Mouse (Mus musculus) telencephalon, adult 2 months (tissue): Measurements from ENCODE around the gene Card9.
A peak's percentile ranks its signal among the peaks of the same experiment; 100 is the strongest.

Source experiments
- DNase-seq: peaks from one replicate; pipeline ENCODE4 v3.0.0-alpha.2; 2011; ENCODE audit warnings: low read depth, low spot score

Card9 gene

DNA sequence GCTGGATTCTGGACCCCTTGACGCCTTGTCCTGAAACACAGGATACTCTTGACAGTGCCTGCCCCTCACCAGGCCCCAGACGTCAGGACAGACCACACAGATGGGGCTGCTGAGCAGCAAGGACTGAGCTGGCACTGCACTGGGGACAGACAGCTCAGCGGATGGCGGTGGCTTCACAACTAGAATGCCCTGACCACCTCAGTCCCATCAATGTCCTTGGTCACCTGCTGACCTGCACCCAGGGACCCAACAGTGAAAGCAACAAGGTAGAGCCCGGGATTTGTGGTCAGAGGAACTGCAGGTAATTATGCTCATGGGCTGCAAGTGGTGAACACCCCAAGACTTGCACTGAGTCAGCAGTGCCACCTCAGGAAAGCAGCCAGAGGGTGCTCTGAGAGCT, 2.3 kb upstream of the Card9 start:
- no peak for DNase-seq

DNA sequence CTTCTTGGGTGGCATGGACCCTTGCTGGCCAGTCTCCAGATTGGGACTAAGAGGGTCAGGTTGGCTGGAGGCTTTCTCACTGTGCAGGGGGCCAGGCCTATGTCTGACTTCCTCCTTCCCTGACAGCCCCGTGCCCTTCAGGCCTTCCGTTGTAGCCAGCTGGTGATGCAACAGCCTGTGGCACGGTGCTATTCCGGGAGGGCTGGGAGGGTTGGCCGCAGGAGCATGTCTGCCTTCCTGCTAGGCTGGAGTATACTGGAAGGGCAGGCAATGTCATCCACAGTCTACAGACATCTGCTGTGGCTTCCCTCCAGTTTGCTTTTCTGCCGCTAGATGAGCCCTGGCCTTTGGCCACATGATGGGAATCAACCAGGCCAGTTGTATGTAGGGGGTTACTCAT, 735 bp downstream of the Card9 start:
- no peak for DNase-seq

DNA sequence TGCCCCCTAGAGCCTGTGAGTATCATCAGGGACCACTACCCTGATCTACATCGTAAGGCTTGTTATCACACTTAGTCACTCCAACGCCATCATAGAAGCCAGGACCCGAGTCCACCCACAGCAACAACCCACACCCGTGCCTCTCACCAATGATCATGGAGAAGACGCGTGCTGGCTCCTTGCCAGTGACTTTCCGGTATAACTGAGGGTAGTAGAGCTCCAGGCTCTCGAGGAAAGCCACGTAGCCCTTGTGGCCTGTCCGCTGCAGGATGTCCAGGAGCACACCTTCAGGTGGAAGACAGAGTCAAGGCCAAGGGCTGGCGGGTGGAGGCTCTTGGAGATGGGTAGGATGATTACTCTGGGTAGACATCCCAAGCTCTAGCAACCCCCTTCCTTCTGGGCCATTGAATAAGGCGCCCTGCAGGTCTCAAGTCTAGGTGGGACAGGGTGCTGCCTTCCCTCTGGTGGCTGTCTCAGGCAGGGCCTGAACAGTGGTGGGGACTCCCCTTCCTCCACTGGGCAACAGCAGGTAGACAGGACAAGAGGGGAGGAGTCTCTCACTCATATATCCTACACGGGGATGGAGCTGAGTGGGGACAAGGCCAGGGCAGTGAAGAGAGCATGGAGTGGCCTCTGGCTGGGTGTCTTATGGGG, 1.9 kb downstream of the Card9 start:
- no peak for DNase-seq

DNA sequence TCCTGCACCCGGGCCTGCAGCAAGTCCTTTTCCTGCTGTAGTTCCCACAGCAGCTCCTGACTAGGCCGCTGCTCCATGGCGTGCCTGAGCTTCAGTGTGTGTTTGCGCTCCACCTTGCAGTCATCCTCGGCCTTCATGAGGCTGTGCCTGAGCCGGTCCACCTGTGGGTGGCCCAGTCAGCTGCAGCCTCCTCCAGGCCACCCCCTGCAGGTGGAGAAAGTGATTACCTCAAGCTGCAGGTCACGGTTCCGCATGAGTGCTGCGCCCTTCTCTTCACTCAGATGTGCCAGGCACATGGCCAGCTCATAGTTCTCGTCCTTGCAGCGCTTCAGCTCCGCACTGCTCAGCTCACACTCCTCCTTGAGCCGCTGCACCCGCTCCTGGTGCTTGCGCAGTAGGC, 3.2 kb downstream of the Card9 start:
- DNase-seq, result no peak

DNA sequence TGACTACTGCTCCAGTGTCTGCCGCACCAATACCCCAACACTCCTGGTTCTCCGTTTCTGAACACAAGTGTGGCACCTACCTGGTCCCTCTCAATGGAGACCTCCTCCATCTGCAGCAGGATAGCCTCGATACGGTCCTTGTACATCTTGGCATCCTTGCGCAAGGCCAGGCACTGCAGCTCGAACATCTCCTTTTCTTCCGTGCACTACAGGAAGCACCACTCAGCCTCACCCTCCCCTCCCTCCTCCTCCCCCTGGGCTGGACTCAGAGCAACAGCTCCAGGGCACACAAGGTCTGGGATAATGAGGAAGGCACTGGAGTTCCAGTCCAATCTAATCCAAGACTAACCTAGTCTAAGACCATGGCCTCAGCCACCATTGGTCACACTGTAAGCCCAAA, 4.0 kb downstream of the Card9 start:
- DNase-seq, result no peak

DNA sequence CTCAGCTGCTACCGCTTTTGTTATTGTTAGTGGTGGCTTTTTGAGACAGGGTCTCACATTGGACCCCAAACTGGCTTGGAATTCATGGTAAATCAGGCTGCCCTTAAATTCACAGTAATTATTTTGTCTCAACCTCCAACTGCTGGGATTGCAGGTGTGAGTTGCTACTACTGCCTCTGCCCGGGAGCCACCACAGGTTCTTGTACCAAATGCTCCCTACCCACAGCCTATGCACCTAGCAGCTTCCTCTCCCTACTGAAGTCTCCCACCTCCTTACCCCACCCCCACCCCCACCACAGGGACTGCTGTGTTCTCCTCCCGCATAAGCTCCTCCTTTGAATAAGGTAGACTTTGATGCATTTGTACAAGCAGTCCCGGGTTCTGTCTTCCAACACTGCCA, 4.5 kb downstream of the Card9 start:
- DNase-seq, result no peak

DNA sequence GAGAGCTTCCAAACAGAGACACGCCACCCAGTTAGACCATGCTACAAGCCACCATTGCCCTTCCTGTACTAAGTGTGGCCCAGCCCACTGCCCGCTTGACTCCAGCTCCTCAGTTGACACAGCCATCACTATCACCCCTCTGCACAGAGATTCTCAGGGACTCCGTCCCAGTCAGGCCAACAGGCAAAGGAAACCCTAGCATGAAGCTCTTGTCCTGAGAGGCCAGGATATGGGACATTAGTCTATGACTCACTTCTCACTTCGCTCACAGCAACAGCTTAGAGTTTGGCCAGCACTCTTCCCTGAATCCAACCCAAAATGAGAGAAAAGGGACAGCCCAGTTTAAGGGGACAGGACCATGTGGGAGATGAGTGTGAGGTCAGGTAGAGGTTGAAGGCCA, 6.3 kb downstream of the Card9 start:
- DNase-seq, result no peak

DNA sequence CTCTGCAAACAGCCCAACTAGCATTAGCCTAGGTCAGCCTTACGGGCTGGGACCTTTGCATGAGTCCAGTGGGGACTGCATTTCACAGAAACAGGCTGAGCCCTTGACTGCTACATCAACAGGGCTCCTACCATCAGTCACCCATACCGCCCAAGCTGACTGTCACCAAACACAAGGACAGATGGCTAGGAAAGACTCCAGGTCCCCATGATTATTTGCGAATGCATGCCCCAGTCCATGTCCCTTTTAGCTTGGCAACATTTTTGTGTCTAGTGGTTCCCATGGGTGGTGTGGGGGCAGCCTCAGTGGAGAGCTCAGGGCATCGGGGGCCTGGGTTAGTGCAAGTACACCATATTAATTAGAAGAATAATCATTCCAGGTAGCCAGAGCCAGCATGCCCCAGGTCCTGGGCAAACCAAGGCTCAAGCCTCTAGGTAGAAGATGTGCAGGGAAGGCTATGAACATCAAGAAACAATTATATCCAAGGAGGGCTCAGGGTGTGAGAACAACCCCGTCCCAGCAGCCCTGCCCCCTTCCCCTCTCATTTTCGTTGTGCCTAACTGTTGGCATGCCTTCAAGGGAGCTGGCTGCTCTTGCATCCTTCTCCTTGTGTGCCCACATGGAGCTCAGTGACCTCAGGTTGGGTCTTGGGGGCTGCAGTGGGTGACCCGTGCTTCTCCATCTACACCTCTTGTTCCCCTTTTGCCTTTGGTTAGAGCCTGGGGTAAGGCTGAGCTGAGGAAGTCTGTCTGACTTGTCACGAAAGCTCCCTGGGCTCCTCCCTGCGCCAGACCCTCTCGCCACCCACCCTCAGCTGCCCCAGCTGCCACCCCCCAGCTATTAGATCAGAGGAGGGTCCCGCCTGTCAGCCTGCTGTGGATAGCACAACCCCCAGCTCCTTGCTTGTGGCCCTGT, 7.4 kb downstream of the Card9 start:
- no peak for DNase-seq

DNA sequence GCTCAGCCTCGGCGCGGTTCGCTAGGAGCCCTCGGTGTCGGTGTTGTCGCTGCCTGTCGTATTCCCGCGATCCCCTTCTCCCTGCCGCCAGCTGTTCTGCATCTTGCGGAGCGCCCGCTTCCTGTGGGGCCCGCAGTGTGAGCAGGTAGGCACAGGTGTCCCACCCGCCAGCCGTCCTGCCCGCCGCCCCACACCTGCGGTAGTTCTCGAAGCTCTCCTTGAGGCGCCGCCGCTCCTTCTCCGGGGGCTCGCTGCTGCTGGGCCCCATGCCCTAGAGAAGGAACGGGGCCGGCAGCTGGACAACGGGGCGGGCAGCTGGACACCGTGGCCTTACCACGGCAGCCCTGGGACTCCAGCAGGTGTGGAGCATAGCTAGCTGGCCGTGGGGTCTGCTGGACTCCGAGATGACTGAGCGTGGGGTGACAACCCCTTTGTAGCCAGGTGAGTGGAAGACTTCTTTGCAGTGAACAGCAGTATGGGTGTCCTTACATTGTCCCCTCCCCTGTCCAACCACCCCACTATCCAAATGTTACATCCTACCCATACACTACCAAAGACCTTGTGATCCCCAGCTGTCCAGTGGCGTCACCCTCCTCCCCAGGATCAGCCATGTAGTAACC, 8.3 kb downstream of the Card9 start:
- DNase-seq, result no peak

DNA sequence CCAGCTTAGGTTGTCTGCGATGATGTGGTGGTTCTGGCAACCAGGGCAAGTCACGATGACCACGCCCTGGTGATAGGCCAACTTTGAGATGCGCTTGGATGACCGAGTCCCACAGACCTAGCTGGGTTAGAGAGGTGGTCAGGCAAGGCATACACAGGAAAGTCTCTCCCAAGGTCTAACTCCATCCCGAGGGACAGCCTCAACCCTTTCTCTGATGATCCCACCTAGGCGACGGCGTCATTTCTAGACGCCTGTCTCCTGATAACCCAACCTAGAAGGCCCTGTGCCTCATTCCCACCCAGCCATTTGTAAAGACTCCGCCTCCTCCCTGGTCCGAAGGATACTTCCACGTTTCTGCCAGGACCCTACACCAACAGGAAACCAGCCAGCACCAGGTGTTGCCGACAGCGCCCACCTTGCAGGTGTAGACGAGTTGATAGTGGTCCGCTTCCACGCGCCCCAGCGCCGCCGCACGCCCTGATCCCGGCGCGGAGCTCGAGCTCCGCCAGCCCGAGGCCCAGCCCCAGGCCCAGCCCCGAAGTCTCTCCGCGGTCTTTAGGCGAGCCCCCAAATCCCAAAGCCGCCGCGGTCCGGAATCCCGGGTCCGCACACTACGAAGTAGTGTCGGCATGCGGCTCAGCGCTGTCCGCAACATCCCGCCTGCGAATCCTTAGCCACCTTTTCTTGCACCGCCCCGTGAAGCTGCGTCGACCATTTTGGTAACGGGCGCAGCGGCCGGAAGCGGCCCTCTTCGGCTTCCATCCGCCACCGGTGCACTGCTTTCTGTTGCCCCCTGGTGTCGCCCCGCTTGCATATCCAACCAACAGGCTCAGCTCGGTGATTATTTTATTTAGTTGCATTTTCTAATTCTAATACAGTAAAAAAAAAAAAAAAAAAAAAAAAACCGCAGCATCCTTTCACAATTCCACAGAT, 9.1 kb downstream of the Card9 start, which contains the start of gene Dnlz:
Dnlz (minus strand) TSS at position 753 of the 933 bp plus-strand sequence.
- peak; percentile 93 for DNase-seq

DNA sequence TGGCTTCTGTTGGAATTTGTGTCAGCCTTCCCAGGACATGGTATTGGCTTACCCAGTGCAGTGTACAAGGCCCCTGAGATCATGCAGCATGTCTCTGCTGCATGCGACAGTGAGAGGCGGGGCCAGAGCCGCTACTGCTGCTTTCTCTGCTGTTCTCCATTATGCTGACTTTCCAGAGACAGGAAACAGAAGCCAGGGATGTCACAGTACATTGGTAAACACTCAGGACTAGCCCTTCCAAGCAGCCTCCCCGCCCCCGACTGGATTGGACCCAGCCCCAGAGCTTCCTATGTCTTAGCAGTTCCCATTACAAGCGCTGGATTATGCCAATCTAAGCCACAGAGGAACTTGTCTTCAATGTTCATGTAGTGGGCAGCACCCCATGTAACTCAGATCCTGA, 12.5 kb downstream of the Card9 start:
- DNase-seq, result no peak

DNA sequence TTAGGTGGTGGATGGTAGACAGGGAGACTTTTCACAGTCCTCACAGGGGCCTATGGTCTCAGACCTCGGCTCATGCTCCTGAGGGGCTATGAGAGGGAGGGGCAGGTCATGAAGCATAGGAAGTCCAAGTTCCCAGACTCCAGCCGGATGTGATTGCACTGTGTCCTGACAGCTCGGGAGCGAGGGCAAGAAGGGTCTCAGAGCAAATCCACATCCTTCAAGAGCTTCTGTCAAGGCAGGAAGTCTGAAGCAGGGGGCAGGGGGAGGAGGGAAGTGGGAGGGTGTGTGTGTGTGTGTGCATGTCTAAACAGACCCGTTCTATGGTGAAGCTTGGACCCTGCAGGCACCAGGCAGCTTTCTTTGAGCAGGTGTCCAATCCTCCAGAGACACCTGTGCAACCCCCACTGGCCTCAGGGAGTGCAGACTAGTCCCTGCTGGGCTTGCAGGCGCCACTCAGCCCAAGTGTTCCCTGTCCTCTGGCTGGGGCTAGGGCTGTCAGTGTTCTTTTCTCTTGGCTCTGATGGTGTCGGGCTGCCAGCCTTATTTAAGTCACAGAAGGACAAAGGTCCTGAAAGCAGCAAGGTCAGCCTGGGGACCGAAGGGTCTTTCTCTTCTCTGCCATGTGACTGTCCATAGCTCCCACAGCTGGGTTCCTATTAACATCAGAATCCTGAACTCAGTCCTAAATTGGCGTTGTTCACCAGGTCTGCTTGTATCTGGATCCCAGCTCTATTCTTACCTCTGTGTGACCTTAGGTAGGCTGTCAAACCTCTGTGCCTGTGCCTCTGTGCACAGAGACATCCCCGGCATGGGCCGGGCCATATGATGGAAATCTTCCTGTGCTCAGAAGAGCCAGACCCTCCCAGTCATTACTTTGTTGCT, 17.9 kb downstream of the Card9 start:
- DNase-seq, result no peak

DNA sequence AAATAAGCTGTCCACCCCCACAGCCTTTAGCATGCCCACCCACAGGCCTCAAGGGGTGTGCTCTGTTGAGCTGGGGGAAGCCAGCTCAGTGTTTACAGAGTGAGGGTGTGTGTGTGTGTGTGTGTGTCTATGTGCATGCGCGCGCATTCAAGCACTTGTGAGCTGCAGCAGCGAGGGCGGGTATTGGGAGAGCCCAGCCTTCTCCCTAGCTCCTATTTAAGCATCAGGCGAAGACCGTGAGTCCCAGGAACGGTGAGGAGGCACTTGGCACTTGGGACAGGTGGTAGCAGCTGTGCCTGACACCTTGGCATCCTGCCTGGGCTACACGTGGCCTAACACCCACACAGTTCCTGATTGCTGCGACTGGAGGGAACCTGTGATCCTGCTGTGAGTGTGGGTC, 18.7 kb downstream of the Card9 start:
- DNase-seq, result peak; percentile 90

DNA sequence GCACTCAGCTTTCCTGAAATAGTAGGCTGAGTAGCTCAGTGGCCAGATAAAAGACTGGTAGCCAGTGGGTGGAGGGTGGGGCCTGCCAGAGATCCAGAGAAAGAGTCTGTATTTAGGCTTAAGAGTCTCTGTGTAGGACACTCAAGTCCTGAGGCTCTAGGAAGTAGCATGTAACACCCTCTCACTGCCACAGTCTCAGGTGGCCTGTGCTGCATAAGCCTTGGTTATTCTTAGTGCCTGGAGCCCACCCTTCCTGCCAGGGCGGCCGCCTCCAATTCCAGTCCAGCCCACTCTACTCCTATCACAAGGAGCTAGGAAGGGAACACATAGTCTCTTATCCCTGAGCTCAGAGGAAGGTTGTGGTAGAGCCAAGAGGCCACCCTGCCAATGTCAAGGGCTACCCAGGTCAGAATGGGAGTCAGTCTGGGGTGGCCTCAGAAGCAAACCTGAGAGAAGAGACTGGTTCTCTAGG, 19.2 kb downstream of the Card9 start:
- DNase-seq, result no peak

DNA sequence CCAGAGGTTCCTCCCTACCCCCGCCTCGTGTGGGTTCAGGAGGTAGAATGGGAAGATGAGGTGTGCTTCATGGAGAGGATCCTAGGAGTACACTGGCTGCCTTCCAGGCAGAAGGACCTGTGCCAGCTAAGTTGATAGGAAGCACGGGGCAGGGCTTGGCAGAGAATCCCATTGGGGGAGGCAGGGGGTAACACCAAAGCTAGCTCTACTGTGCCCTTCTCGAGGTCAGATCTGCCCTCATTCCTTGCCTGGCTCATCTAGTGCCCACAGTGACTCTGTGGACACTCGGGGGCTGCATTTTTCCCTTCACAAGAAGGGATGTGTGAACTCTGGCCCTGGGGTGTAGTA, 21.5 kb downstream of the Card9 start:
- DNase-seq, result no peak

DNA sequence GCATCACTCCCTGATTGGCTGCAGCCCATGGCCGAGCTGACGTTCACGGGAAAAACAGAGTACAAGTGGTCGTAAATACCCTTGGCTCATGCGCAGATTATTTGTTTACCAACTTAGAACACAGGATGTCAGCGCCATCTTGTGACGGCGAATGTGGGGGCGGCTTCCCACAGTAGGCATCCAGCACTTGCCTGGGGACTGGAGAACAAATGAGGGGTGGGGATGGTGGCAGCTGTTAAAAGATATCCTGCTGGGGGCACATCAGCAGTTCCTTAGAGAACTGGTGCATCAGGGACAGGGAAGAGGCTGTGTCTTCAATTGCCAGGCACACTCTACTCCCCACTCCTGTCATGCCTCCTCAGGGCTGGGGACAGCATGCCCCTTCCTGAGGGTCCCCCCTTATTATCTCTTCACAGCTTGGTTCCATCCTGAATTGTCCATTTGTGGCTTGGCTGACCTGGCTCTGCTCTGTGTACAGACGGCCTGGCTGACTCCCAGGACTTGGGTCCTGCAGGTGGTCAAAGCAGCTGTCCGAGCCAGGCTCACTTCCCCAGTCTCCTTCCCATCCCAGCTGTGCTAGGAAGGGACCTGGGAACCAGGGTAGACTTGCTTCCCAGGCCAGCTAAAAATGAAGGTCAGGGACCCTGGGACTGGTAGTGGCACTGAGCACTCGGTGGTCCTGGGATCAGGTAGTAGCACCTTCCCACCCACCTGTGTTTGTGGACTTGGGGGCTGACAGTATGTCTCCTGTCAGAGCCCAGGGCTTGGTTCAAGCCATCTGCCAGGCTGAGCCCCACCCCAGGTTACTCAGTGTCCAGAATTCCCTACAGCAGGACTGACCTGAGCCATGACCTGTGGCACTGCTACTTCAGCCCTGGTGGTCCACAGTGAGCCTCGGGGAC, 22.2 kb downstream of the Card9 start:
- DNase-seq, result no peak

DNA sequence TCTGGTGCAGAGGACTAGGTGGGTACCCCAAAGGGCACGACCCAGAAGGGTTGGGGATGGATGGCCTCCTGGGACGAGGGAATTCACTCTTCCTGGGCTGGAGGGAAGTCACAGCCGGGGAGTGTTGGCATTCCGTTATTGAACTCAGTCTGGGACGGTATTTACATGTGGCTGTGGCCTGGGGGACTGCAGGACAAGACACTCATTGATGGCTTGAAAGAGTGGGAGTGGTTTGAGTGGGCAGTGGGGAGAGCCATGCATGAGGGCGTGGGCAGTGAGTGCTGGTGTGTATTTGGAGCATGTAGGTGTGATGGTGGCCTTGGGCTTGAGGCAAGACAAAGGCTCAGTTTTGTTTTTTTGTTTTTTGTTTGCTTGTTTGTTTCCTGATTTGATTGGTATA, 30.0 kb downstream of the Card9 start:
- DNase-seq, result no peak

DNA sequence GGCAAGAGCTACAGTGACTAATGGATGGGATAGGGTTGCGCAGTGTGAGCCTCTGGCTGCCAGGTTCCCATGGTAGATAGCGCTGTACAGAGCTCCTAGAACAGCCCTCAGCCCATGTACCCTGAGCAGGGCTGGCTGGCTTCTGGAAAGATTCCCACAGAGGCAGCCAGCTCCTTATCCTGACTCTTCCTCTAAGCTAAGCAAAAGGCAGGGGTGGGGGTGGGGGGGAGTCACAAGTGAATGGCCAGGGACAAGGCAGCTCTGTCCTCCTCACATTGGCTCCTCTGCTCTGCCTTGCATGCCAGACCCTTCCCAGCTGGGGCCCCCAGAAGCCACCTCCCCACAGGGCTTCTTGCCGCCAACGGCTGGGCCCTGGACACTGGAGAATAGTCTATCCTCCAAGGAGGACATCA, 30.7 kb downstream of the Card9 start:
- DNase-seq, result no peak

DNA sequence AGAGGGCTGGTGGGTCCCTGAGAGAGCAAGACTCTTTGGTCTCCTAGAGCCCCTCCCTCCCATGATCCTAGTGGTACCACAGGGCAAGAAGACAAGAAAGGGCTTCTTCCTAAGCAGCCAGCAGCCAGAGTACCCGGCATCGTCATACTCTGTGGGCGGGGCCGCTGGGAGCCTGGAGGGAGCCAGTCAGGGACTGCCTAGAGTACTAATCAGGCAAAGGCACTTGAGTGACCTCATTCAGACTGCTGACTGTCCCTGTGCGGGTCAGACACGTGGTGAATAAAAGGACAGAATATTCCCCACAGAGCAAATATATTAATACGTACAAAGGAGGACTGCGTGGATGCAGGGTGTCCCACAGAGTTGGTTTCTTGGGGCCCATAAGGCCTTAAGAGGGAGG, 31.3 kb downstream of the Card9 start:
- no peak for DNase-seq

DNA sequence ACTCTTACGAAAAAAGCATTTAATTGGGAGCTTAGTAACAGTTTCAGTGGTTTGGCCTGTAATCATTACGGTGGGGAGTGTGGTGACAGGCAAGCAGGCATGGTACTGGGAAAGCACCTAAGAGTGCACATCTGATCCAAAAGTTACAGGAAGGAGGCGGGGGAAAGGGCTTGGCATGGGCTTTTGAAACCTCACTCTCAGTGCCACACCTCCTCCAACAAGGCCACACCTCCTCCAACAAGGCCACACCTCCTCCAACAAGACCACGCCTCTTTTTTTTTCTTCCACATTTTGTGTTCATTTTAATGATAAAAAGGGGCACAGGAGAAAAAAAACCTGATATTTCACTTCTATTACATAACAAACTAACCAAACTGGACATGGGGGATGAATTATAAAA, 32.9 kb downstream of the Card9 start:
- no peak for DNase-seq
